Mouse (Mus musculus): Measurements from ENCODE around the gene Bach2. TPM values are rescaled to one million over a fixed set of nuclear protein-coding genes. Genes with fewer than 3 reads are reported as not detected.

The Bach2 gene
- polyA plus RNA-seq, 1 experiment, result 14.1 TPM

DNA sequence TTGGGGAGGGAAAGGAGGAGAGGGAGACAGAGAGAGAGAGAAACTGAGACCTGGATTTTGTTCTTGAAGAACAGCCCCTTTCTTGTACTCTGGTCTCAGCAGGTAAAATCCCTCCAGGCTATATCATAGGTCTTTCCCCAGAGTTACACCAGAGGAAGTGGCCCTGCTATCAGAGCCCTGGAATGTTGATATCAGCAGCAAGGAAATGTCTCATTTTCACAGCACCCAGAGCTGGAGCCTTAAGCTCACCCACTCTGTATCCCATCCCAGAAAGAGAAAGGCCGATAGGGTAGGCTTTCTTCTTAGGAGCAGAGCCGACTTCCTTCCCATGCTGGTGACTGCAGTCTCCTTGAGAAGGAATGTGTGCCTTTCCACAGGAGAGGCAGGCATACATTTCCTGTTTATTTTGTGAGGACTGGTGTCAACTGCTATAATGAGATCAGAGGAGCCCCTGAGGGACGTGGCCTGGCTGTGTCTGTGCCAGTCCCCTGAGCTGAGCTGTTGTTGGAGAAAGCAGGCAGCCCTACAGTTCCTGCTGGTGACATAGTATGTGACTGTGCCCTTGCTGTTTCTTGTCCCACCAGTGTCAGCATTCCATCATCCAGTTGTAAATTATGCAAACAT lies 67.7 kb downstream of the Bach2 start:
- peaks cover 8% of the 10 kb centered on the region; the same call in 1 of the 2 replicates for H3K4me1 ChIP-seq (ENCODE audit: control insufficient read depth, insufficient read depth, insufficient read length)
- no peak for DNase-seq (ENCODE audit: low read depth in 1 of 2, low spot score in 2 of 2)
- no peak for TF ChIP-seq POLR2A (IDR thresholded peaks at IDR 0.05; ENCODE audit: low read depth, low read length)
- no peak for TF ChIP-seq CTCF (IDR thresholded peaks at IDR 0.05; ENCODE audit: extremely low read depth, insufficient read depth, insufficient read length, insufficient replicate concordance)
- H3K27me3 ChIP-seq (ENCODE audit: control insufficient read depth, insufficient read depth, low read length), result no peaks in the 10 kb centered on the region
- peaks cover 5% of the 10 kb centered on the region; the same call in 1 of the 2 replicates for H3K36me3 ChIP-seq (ENCODE audit: control insufficient read depth, insufficient read depth, low read length)
- no peak overlapping the region for H3K4me3 ChIP-seq (ENCODE audit: extremely low read depth, insufficient read depth, insufficient read length)
- 73% methylated on average over 3 of the region's 3 CpGs for WGBS
- H3K27ac ChIP-seq (ENCODE audit: insufficient read depth, low read length), result no peak overlapping the region

DNA sequence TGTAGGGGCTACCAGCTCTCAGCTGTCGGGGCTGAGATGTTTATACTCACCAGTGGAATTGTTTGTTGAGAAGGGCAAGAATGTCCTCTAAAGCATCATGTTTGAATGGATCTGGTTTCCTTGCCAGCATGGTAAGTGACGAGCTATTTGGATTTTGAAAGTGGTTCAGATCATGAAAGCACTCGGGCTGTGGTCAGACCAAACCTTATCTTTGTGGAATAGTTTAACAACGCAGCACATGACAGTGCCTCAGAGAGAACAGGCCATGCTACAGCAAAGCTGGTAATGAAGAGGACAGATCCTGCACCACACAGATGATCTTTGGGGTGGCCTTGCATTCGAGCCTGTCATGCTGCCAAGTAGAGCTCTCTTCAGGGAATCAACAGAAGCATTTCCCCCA lies 68.6 kb downstream of the Bach2 start:
- no peak for DNase-seq (ENCODE audit: low read depth in 1 of 2, low spot score in 2 of 2)
- Histone ChIP-seq H3K27me3 (ENCODE audit: control insufficient read depth, insufficient read depth, low read length) (no peaks in the 10 kb centered on the region), H3K27ac (ENCODE audit: insufficient read depth, low read length) (no peak overlapping the region), H3K36me3 (ENCODE audit: control insufficient read depth, insufficient read depth, low read length) (peaks cover 5% of the 10 kb centered on the region; the same call in 1 of the 2 replicates), H3K4me3 (ENCODE audit: extremely low read depth, insufficient read depth, insufficient read length) (no peak overlapping the region), H3K4me1 (ENCODE audit: control insufficient read depth, insufficient read depth, insufficient read length) (peaks cover 8% of the 10 kb centered on the region; the same call in 1 of the 2 replicates)
- 70% methylated on average over 5 of the region's 5 CpGs for WGBS
- TF ChIP-seq POLR2A (IDR thresholded peaks at IDR 0.05; ENCODE audit: low read depth, low read length), result no peak
- no peak for TF ChIP-seq CTCF (IDR thresholded peaks at IDR 0.05; ENCODE audit: extremely low read depth, insufficient read depth, insufficient read length, insufficient replicate concordance)

DNA sequence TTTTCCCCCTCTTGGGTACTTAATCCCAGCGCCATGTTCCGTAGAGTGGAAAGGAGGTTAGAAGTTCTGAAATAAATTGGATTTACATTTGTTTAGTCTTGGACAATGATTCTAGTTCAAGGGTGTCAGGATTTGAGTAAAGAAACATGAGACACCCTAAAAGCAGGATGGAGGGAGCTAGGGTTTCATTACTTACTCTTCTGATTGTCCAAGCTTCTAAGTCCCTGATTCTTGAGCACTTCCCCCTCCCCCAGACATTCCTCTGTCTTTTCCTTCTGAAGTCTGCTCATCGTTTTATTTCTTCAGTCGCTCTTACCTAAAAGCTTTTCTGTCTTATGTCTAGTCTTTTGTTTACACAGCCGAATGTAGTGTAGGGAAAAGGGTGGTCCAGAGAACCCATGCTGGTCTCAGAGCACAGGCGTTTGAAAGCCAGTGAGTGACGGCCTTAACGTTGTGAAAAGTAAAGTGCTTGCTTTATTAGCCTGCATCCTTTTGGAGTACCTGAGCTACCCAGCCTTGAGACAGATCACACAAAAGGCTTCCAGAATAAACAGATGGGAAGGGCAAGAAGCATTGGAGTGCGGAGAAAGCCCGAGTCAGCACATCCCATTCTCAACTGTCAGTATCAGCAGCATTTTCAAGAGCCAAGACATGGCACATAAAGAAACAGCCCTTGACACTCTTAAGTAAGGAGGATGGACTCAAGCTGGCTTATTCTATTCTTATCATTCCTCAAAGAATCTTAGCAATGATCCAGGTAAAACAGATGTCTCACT lies 73.8 kb downstream of the Bach2 start:
- no peak overlapping the region for H3K27ac ChIP-seq (ENCODE audit: insufficient read depth, low read length)
- no peaks in the 10 kb centered on the region for H3K4me1 ChIP-seq (ENCODE audit: control insufficient read depth, insufficient read depth, insufficient read length)
- TF ChIP-seq POLR2A (IDR thresholded peaks at IDR 0.05; ENCODE audit: low read depth, low read length), result no peak
- TF ChIP-seq CTCF (IDR thresholded peaks at IDR 0.05; ENCODE audit: extremely low read depth, insufficient read depth, insufficient read length, insufficient replicate concordance), result no peak
- no peaks in the 10 kb centered on the region for H3K27me3 ChIP-seq (ENCODE audit: control insufficient read depth, insufficient read depth, low read length)
- 92% methylated on average over 10 of the region's 10 CpGs for WGBS
- peaks cover 6% of the 10 kb centered on the region; the same call in 1 of the 2 replicates for H3K36me3 ChIP-seq (ENCODE audit: control insufficient read depth, insufficient read depth, low read length)
- no peak overlapping the region for H3K4me3 ChIP-seq (ENCODE audit: extremely low read depth, insufficient read depth, insufficient read length)
- DNase-seq (ENCODE audit: low read depth in 1 of 2, low spot score in 2 of 2), result no peak

DNA sequence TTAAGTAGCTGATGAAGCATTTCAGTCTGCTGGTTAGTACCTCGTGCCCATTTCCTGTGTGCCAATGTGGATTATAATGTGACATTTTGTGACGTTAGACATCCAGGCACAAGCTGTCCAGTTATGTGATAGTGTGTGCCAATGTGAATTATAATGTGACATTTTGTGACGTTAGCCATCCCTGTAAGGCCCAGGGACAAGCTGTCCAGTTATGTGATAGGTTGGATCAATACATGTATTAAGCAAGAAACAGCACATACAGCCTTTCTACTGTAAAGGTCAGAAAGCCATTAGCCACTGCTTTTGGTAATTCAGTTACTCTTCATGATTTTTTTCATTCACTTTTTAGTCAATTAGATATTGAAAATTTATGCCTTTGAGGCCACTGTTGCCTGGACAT lies 76.3 kb downstream of the Bach2 start:
- Histone ChIP-seq H3K4me3 (ENCODE audit: extremely low read depth, insufficient read depth, insufficient read length) (no peak overlapping the region), H3K36me3 (ENCODE audit: control insufficient read depth, insufficient read depth, low read length) (peaks cover 12% of the 10 kb centered on the region; the same call in 1 of the 2 replicates), H3K27me3 (ENCODE audit: control insufficient read depth, insufficient read depth, low read length) (no peaks in the 10 kb centered on the region), H3K27ac (ENCODE audit: insufficient read depth, low read length) (no peak overlapping the region), H3K4me1 (ENCODE audit: control insufficient read depth, insufficient read depth, insufficient read length) (no peaks in the 10 kb centered on the region)
- no peak for TF ChIP-seq POLR2A (IDR thresholded peaks at IDR 0.05; ENCODE audit: low read depth, low read length)
- WGBS, result 80% methylated on average over 3 of the region's 3 CpGs
- no peak for DNase-seq (ENCODE audit: low read depth in 1 of 2, low spot score in 2 of 2)

DNA sequence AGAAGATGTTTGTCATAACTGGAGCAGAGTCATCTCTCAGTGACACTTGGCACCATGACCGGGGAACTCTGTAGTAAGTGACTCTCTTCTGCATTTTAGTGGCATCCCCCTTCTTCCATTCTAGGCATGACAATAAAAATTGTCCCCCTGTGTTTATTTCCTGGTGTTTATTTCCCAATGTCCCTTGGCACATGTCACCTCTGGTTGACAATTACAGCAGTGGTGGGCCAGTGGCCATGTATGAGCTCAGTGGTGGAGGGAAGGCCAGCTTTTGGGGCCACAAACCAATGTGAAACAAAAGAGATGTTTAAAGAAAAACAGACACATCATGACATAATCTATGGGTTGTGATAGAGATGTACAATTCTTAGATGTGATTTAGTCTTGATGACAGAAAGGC lies 80.0 kb downstream of the Bach2 start:
- WGBS, result 93% methylated on average over 1 of the region's 1 CpGs
- TF ChIP-seq POLR2A (IDR thresholded peaks at IDR 0.05; ENCODE audit: low read depth, low read length) (no peak), CTCF (IDR thresholded peaks at IDR 0.05; ENCODE audit: extremely low read depth, insufficient read depth, insufficient read length, insufficient replicate concordance) (no peak)
- H3K36me3 ChIP-seq (ENCODE audit: control insufficient read depth, insufficient read depth, low read length), result peaks cover 15% of the 10 kb centered on the region; the same call in 1 of the 2 replicates
- no peak overlapping the region for H3K4me3 ChIP-seq (ENCODE audit: extremely low read depth, insufficient read depth, insufficient read length)
- no peak for DNase-seq (ENCODE audit: low read depth in 1 of 2, low spot score in 2 of 2)
- H3K27me3 ChIP-seq (ENCODE audit: control insufficient read depth, insufficient read depth, low read length), result no peaks in the 10 kb centered on the region
- H3K27ac ChIP-seq (ENCODE audit: insufficient read depth, low read length), result no peak overlapping the region
- H3K4me1 ChIP-seq (ENCODE audit: control insufficient read depth, insufficient read depth, insufficient read length), result no peaks in the 10 kb centered on the region

DNA sequence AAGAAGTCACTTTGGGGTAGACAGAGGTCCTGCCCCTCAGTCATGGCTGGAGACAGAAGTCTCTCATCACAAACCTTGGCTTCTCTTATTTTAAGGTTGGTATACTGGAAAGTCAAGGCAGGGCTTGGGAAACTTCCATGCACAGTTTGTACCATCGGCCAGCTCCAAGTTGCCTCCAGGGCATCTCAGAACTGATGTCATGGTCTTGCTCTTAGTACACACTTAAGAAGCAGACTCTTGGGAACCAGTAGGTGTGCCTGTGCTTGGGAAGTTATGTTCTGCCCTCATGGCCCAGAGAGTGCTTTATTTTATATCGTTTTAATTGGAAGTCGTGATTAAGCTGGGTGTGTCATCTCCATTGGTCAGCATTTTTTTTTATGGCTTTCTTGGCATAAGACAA lies 80.7 kb downstream of the Bach2 start:
- H3K27ac ChIP-seq (ENCODE audit: insufficient read depth, low read length), result no peak overlapping the region
- no peak overlapping the region for H3K4me3 ChIP-seq (ENCODE audit: extremely low read depth, insufficient read depth, insufficient read length)
- H3K4me1 ChIP-seq (ENCODE audit: control insufficient read depth, insufficient read depth, insufficient read length), result no peaks in the 10 kb centered on the region
- no peak for TF ChIP-seq CTCF (IDR thresholded peaks at IDR 0.05; ENCODE audit: extremely low read depth, insufficient read depth, insufficient read length, insufficient replicate concordance)
- no peak for TF ChIP-seq POLR2A (IDR thresholded peaks at IDR 0.05; ENCODE audit: low read depth, low read length)
- no peaks in the 10 kb centered on the region for H3K27me3 ChIP-seq (ENCODE audit: control insufficient read depth, insufficient read depth, low read length)
- 91% methylated on average over 3 of the region's 3 CpGs for WGBS
- peaks cover 15% of the 10 kb centered on the region; the same call in 1 of the 2 replicates for H3K36me3 ChIP-seq (ENCODE audit: control insufficient read depth, insufficient read depth, low read length)
- DNase-seq (ENCODE audit: low read depth in 1 of 2, low spot score in 2 of 2), result no peak

DNA sequence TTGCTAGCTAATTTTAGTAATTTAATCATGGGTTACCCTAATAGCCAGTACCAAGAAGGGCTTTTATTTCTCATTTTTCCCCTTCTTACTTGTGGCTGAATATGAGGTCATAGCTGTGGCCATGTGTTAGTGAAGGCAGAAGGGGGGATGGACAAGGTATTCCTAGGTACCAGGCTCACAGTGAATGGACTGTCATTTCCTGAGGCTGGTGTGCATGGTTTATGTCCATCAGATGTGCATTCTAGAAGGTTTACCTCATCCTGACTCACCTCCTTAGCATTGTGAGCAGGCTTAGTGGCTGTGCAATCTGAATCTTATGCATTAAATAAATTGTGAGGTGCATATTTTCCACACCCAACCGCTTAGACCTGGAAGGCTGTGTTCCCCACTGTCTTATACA lies 81.4 kb downstream of the Bach2 start:
- 96% methylated on average over 1 of the region's 1 CpGs for WGBS
- TF ChIP-seq POLR2A (IDR thresholded peaks at IDR 0.05; ENCODE audit: low read depth, low read length), result no peak
- no peak for TF ChIP-seq CTCF (IDR thresholded peaks at IDR 0.05; ENCODE audit: extremely low read depth, insufficient read depth, insufficient read length, insufficient replicate concordance)
- H3K4me1 ChIP-seq (ENCODE audit: control insufficient read depth, insufficient read depth, insufficient read length), result no peaks in the 10 kb centered on the region; the same call in 1 of the 2 replicates
- no peak for DNase-seq (ENCODE audit: low read depth in 1 of 2, low spot score in 2 of 2)
- H3K27ac ChIP-seq (ENCODE audit: insufficient read depth, low read length), result no peak overlapping the region
- no peak overlapping the region for H3K4me3 ChIP-seq (ENCODE audit: extremely low read depth, insufficient read depth, insufficient read length)
- no peaks in the 10 kb centered on the region for H3K27me3 ChIP-seq (ENCODE audit: control insufficient read depth, insufficient read depth, low read length)
- H3K36me3 ChIP-seq (ENCODE audit: control insufficient read depth, insufficient read depth, low read length), result peaks cover 15% of the 10 kb centered on the region; the same call in 1 of the 2 replicates

Data from spleen, adult 2 months (tissue).